Mouse (Mus musculus): ENCODE results near the gene Mef2c. TPM values are rescaled to one million over a fixed set of nuclear protein-coding genes. Genes with fewer than 3 reads are reported as not detected.
A peak's percentile ranks its signal among the peaks of the same experiment; 100 is the strongest.

Gene Mef2c
- total RNA-seq, 2 experiments from 2014 or later = 53.4 to 56.5 TPM

- DNase-seq = no peak
These were observed 106.3 kb downstream of the Mef2c start for GRCm38 (mm10) chr13:83610124-83610523.

GRCm38 (mm10) chr13:83612195-83612594 is 108.4 kb downstream of the Mef2c start:
- no peak for DNase-seq

GRCm38 (mm10) chr13:83615875-83616274 is 112.0 kb downstream of the Mef2c start:
- no peak for DNase-seq

GRCm38 (mm10) chr13:83624651-83625050 is 120.8 kb downstream of the Mef2c start:
- no peak for DNase-seq

GRCm38 (mm10) chr13:83627429-83627828 is 123.6 kb downstream of the Mef2c start:
- DNase-seq = no peak

GRCm38 (mm10) chr13:83628139-83628538 is 124.3 kb downstream of the Mef2c start:
- DNase-seq = no peak

- DNase-seq = no peak
These were observed 129.3 kb downstream of the Mef2c start for GRCm38 (mm10) chr13:83633155-83633554.

GRCm38 (mm10) chr13:83635218-83635617 is 131.4 kb downstream of the Mef2c start:
- DNase-seq = no peak

- no peak for DNase-seq
These were observed 133.8 kb downstream of the Mef2c start for GRCm38 (mm10) chr13:83637666-83638065.

- no peak for DNase-seq
These were observed 134.9 kb downstream of the Mef2c start for GRCm38 (mm10) chr13:83638735-83639134.

- no peak for DNase-seq
These were observed 145.2 kb downstream of the Mef2c start for GRCm38 (mm10) chr13:83649051-83649450.

- DNase-seq = peak; percentile 17 to 22
These were observed 146.1 kb downstream of the Mef2c start for GRCm38 (mm10) chr13:83649795-83650476.

GRCm38 (mm10) chr13:83650807-83651206 is 147.0 kb downstream of the Mef2c start:
- no peak for DNase-seq

GRCm38 (mm10) chr13:83651941-83652548 is 148.2 kb downstream of the Mef2c start:
- DNase-seq = peak; percentile 19 to 20

- no peak for DNase-seq
These were observed 148.7 kb downstream of the Mef2c start for GRCm38 (mm10) chr13:83652560-83652959.

- peak; percentile 74 to 93 for DNase-seq
These were observed 151.3 kb downstream of the Mef2c start for GRCm38 (mm10) chr13:83654889-83655769.

GRCm38 (mm10) chr13:83656094-83656493 is 152.3 kb downstream of the Mef2c start:
- DNase-seq = no peak

GRCm38 (mm10) chr13:83656773-83657172 is 152.9 kb downstream of the Mef2c start:
- peak in 1 of 2 experiments; percentile 17 for DNase-seq

- DNase-seq = no peak
These were observed 156.9 kb downstream of the Mef2c start for GRCm38 (mm10) chr13:83660722-83661121.

- DNase-seq = no peak
These were observed 157.3 kb downstream of the Mef2c start for GRCm38 (mm10) chr13:83661166-83661565.

- no peak for DNase-seq
These were observed 158.3 kb downstream of the Mef2c start for GRCm38 (mm10) chr13:83662089-83662551.

GRCm38 (mm10) chr13:83666179-83666578 is 162.3 kb downstream of the Mef2c start:
- DNase-seq = no peak

GRCm38 (mm10) chr13:83667051-83667450 is 163.2 kb downstream of the Mef2c start:
- no peak for DNase-seq

Measured in heart, adult 18-20 months (tissue).